Comparison of ENCODE assay signal across 8 mouse cellular contexts in genomic region chr3:126597161-126597595, GRCm38 (mm10). TPM values are rescaled to one million over a fixed set of nuclear protein-coding genes. Genes with fewer than 3 reads are reported as not detected.
DNase-seq lines count a peak whose midpoint lies in the region; ATAC-seq and TF ChIP-seq lines count a peak whose summit lies in the region.

No protein-coding gene starts in this region.

- peak overlapping the region; percentile 95 for H3K27ac ChIP-seq in forebrain, embryonic 12.5 days
- peak overlapping the region; percentile 100 for H3K27ac ChIP-seq in heart, embryonic 16.5 days (ENCODE audit: low read length)
- peak overlapping the region; percentile 99 for H3K27ac ChIP-seq in lung, embryonic 14.5 days (ENCODE audit: low read depth)

- peak; percentile 73 to 77 for DNase-seq in kidney, adult 8-10 months
- no peak for DNase-seq in kidney, adult 11 months
- peak; percentile 21 to 50 for DNase-seq in layer of hippocampus, adult 18-20 months (ENCODE audit: low spot score in 2 of 2)
- no peak for DNase-seq in lung, embryonic 14.5 days
- peak; percentile 72 for DNase-seq in ovary, adult 18-20 months (ENCODE audit: low spot score)
- DNase-seq in thymus, adult 18-20 months, result peak; percentile 66 to 67

- peaks cover 10% of the 10 kb centered on the region for H3K4me1 ChIP-seq in forebrain, embryonic 12.5 days
- H3K4me1 ChIP-seq in heart, embryonic 16.5 days (ENCODE audit: control insufficient read depth, insufficient read depth, low read length), result peaks cover 11% of the 10 kb centered on the region
- peaks cover 6% of the 10 kb centered on the region; the same call in 1 of the 2 replicates for H3K4me1 ChIP-seq in lung, embryonic 14.5 days (ENCODE audit: insufficient read depth)

- H3K36me3 ChIP-seq in forebrain, embryonic 12.5 days (replicated peaks), result no peaks in the 10 kb centered on the region
- peaks cover 13% of the 10 kb centered on the region for H3K36me3 ChIP-seq in heart, embryonic 16.5 days (ENCODE audit: control insufficient read depth, insufficient read depth)
- H3K36me3 ChIP-seq in lung, embryonic 14.5 days (ENCODE audit: insufficient read depth), result peaks cover 7% of the 10 kb centered on the region

- peak overlapping the region; percentile 80 for H3K9ac ChIP-seq in forebrain, embryonic 12.5 days
- H3K9ac ChIP-seq in heart, embryonic 16.5 days (ENCODE audit: low read length), result peak overlapping the region; percentile 97
- peak overlapping the region; percentile 90 for H3K9ac ChIP-seq in lung, embryonic 14.5 days

- no peaks in the 10 kb centered on the region for H3K27me3 ChIP-seq in forebrain, embryonic 12.5 days
- no peaks in the 10 kb centered on the region for H3K27me3 ChIP-seq in heart, embryonic 16.5 days (ENCODE audit: control insufficient read depth, insufficient read depth, low read length)
- H3K27me3 ChIP-seq in lung, embryonic 14.5 days (ENCODE audit: insufficient read depth, low read length), result no peaks in the 10 kb centered on the region

- under 1% methylated on average over 40 of the region's 51 CpGs for WGBS in forebrain, embryonic 12.5 days
- under 1% methylated on average over 51 of the region's 51 CpGs for WGBS in heart, embryonic 16.5 days
- WGBS in lung, embryonic 14.5 days, result under 1% methylated on average over 41 of the region's 51 CpGs

- H3K4me3 ChIP-seq in forebrain, embryonic 12.5 days (replicated peaks), result peak overlapping the region; percentile 75
- peak overlapping the region; percentile 93 for H3K4me3 ChIP-seq in heart, embryonic 16.5 days (ENCODE audit: low read length)
- H3K4me3 ChIP-seq in lung, embryonic 14.5 days (ENCODE audit: low read depth, low read length), result peak overlapping the region; percentile 80

- no peak; the same call in 1 of the 2 replicates for TF ChIP-seq CTCF in lung, embryonic 14.5 days (IDR thresholded peaks at IDR 0.05; ENCODE audit: low read depth)

- H3K9me3 ChIP-seq in forebrain, embryonic 12.5 days, result no peaks in the 10 kb centered on the region
- no peaks in the 10 kb centered on the region for H3K9me3 ChIP-seq in heart, embryonic 16.5 days (replicated peaks; ENCODE audit: control insufficient read depth, low read length)
- H3K9me3 ChIP-seq in lung, embryonic 14.5 days (ENCODE audit: low read depth, low read length), result no peaks in the 10 kb centered on the region

- peak overlapping the region; percentile 92 for H3K4me2 ChIP-seq in forebrain, embryonic 12.5 days
- H3K4me2 ChIP-seq in heart, embryonic 16.5 days (ENCODE audit: low read depth, low read length), result peak overlapping the region; percentile 98
- peak overlapping the region; percentile 95 for H3K4me2 ChIP-seq in lung, embryonic 14.5 days

- peak; percentile 71 for ATAC-seq in forebrain, embryonic 12.5 days (ENCODE audit: low FRiP score)
- peak; percentile 73 for ATAC-seq in heart, embryonic 16.5 days (replicated peaks; ENCODE audit: extremely low read depth, insufficient read depth, low FRiP score)
- peak; percentile 70 for ATAC-seq in lung, embryonic 14.5 days (ENCODE audit: insufficient read depth)

RNA-seq across cellular contexts. Expression of gene Camk2d, which starts 1.1 kb away (rescaled TPM):
- 19.7 and 24.0 TPM in 2 replicates for polyA plus RNA-seq in forebrain, embryonic 12.5 days (2016; fragmentation: Nextera tagmentation; extraction: Ambion mirVana)
- 111 and 112 TPM in 2 replicates for polyA plus RNA-seq in heart, embryonic 16.5 days (2015; fragmentation: Nextera tagmentation; extraction: Ambion mirVana)
- total RNA-seq in layer of hippocampus, adult 18-20 months (2021), result 10 to 100 TPM; 42.6 to 48.9 TPM
- polyA plus RNA-seq in lung, embryonic 14.5 days (2014; fragmentation: Nextera tagmentation; extraction: Ambion mirVana), result 43.2 and 44.8 TPM in 2 replicates

Comparison
In these comparisons a context has a peak if more than half of its experiments do, and no peak if none do; other contexts are left out.
1. DNase-seq: peak in kidney, adult 8-10 months (2 of 2), layer of hippocampus, adult 18-20 months (2 of 2), ovary, adult 18-20 months (single experiment) and thymus, adult 18-20 months (2 of 2); none in kidney, adult 11 months (single experiment) and lung, embryonic 14.5 days (single experiment).
2. Peak in every context shown above with its lines, with median percentiles within 50 percentile points of each other: ATAC-seq, H3K27ac ChIP-seq, H3K4me2 ChIP-seq, H3K4me3 ChIP-seq and H3K9ac ChIP-seq.